Mouse (Mus musculus): Measurements from ENCODE around the gene Vmn1r12.
"Not testable (repeated sequence)": the region's sequence is repeated elsewhere in the genome, so short reads cannot be mapped to it uniquely, and the experiment has no call there.

Gene Vmn1r12

DNA sequence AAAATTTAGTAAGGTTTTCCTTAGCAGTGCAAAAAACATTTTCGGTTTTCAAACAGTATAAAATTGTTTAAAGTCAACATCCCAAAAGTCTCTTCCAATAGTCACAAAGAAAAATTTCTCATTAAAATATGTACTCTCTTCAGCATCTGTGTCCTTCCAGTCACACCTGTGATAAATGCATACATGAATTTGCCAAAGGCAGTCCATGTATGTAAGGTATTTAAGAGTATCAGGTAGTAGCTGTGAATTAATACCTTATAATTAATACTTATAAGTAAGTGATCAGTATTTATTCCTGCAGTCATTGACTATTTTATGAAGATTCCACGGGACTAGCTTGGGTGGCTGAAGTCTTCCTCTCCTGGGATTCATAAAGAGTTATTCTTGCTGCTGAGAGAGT lies at the start of gene Vmn1r12:
Gene Vmn1r12 (plus strand): TSS at position 301 of the 400 bp plus-strand sequence.
- DNase-seq = no peak

DNA sequence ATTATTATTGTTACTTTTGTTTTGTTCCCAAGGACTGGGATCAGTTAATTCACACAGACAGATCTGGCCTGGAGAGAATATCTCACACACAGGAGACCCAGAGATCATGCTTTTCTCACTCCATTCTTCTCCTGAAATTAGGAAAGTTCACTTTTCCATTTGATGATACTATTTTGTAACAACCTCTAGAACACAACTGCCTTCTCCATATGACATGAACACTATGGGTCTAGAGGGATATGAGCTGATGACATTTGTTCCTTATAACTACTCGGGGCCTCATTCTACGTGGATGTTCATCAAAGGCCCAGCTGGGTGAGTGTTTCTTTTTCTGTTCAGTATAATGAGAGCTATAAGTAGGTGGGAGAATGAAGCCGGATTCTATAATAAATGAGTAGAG lies 47.6 kb upstream of the Vmn1r12 start, which contains the start of gene Vmn1r10:
Gene Vmn1r10 (plus strand): TSS at position 301 of the 400 bp plus-strand sequence.
- DNase-seq = no peak

GRCm38 (mm10) chr6:57133155-57133554 lies 23.6 kb upstream of the Vmn1r12 start, which contains the start of gene Vmn1r11:
TSS of gene Vmn1r11 (plus strand) at chr6:57133455.
- no peak for DNase-seq

DNA sequence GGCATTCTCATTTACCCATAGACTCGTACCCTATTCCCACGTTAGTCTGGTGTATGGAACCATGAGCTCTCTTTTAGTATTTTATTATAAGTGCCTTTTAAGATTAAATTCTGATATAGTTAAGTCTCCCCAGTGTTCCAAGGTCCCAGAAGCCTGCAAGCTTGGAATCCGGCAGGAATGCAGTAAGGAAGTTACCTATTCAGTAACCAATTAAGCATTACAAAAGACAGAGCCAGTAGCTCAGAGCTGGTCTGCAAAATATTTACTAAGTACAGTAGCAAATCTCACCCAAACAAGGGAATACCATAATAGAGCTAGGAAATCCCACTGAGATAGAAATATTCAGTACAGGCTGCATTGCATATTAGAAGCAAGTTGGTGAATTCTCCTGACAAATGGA lies 33.3 kb downstream of the Vmn1r12 start:
- DNase-seq = not testable (repeated sequence)

DNA sequence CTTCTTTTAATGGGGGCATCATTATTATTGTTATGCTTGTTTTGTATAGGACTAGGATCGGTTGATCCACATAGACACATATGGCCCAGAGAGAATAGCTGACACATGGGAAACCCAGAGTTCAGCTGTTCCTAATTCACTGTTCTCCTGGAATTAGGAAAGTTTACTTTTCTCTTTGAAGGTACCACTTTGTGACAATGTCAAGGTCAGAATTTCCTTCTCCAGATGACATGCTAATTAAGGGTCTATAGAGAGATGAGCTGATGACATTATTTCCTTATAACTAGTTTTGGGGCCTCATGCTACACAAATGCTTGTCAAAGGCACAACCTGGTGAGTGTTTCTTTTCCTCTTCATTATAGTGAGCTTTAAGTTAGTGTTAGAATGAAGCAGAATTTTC lies 46.3 kb downstream of the Vmn1r12 start, which contains the start of gene Vmn1r13:
Gene Vmn1r13 (plus strand): TSS at position 301 of the 400 bp plus-strand sequence.
- DNase-seq = not testable (repeated sequence)
